Mouse (Mus musculus) olfactory bulb, adult 2 months (tissue): Measurements from ENCODE around the gene Uts2r.

Experiments
- CTCF ChIP-seq: fragments of 200-500 bp; IDR thresholded peaks from 2 replicates; pipeline ENCODE4 v1.5.1; 2012; ENCODE audit warnings: low read depth, mild to moderate bottlenecking, low read length, moderate library complexity; ENCODE audit not compliant: insufficient read depth
- POLR2A ChIP-seq: fragments of 200-500 bp; IDR thresholded peaks from 2 replicates; pipeline ENCODE4 v1.6.1; 2012; ENCODE audit warnings: mild to moderate bottlenecking, low read depth, low read length, moderate library complexity; ENCODE audit not compliant: insufficient read depth

DNA sequence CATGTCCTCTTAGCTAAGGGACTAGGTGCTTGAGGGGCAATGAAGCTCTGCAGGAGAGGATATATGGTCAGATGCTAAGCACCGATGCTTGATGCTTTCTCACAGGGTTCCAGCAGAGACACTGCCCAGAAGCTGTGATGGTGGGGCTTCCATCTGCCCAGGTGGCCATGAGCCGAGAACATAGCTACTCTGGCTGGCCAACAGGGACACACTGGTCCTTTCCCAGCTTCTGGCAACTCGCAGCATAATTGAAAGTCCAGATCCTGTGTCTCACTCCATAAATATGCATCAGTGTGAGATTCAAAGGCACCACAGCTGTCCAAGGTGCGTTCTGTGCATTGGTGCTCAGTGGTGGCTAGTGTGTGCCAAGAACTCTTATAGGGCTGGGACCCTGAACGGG lies 13.1 kb downstream of the Uts2r start:
- no peak for TF ChIP-seq POLR2A
- no peak for TF ChIP-seq CTCF
